Mouse (Mus musculus): ENCODE data around the gene Dzank1. TPM values are rescaled to one million over a fixed set of nuclear protein-coding genes. Genes with fewer than 3 reads are reported as not detected.

The Dzank1 gene
- polyA plus RNA-seq, 1 experiment from 2014 or later = 2.2 TPM

DNA sequence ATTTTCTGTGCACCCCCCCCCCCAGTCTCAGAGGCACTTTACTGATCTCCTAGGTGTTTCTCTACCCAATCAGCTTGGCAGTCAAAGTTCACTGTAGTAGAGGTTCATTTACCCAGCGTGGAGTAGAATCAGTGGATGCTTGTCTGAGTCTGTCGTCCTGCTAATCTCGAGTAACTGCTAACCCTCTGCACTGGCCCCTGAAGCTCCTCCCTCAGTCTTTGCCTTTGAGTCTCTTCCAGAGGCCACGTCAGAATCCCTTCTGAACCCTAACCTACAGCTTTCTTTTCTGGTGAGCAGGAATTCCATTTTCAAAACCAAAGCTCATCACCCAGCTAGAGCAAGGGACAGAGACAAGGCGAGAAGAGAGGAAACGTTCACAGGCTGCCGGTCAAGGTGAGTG lies 63.0 kb downstream of the Dzank1 start:
- Histone ChIP-seq H3K36me3 (ENCODE audit: control insufficient read depth, insufficient read depth, low read length) (no peaks in the 10 kb centered on the region), H3K4me3 (ENCODE audit: low read depth, low read length) (no peak overlapping the region), H3K4me1 (replicated peaks; ENCODE audit: control insufficient read depth, insufficient read depth, low read length) (no peaks in the 10 kb centered on the region), H3K27me3 (replicated peaks; ENCODE audit: control insufficient read depth, insufficient read depth, low read length) (no peaks in the 10 kb centered on the region), H3K27ac (ENCODE audit: low read depth) (no peak overlapping the region), H3K9ac (ENCODE audit: low read length) (no peak overlapping the region), H3K4me2 (ENCODE audit: low read length) (no peak overlapping the region), H3K9me3 (ENCODE audit: control insufficient read depth, low read length) (no peaks in the 10 kb centered on the region)
- 71% methylated on average over 7 of the region's 7 CpGs for WGBS
- DNase-seq (ENCODE audit: low spot score) (no peak), ATAC-seq (replicated peaks; ENCODE audit: low FRiP score, low TSS enrichment, low read depth) (no peak)

DNA sequence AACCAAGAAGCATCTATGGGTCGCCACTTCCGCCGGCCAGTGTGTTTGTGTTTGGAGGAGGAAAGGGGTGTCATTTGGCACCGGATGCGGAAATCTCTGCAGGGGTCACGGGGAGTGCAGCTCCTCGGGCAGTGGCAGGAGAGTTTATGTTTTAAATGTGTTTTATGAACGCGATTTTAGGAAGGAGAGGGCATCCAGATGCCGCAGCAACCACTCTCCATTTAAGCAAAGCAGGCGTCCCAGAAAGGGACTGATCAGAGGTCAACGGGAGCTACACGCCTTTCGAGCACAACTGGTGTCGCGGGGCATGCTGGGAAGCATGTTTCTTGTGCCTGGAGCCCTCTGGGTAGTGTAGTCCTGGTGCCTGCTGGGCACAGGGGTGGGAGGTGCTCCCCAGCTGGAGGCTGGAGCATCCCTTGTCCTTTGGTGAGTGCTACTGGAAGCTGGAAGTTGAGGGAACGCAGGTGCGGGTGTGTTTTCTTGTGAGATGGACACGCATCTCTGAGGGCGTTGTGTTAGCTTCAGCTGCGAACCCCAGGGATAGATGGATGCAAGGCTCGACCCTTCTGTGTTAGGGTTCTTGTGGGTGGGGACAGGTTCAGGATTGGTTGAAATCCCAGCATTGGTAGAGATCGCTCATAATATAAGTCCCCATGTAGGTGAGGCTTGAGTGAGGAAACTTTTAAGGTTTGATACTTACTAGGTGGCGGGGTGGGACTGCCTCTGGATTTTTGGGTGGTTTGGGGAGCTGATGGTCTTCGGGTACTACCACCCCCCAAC lies 68.0 kb downstream of the Dzank1 start:
- WGBS = 6% methylated on average over 25 of the region's 25 CpGs
- DNase-seq (ENCODE audit: low spot score) = peak; percentile 92
- peak; percentile 97 for ATAC-seq (replicated peaks; ENCODE audit: low FRiP score, low TSS enrichment, low read depth)
- Histone ChIP-seq H3K9me3 (ENCODE audit: control insufficient read depth, low read length) (no peaks in the 10 kb centered on the region), H3K4me2 (ENCODE audit: low read length) (peak overlapping the region; percentile 50), H3K4me3 (ENCODE audit: low read depth, low read length) (peak overlapping the region; percentile 48), H3K27me3 (replicated peaks; ENCODE audit: control insufficient read depth, insufficient read depth, low read length) (peaks cover 10% of the 10 kb centered on the region), H3K27ac (ENCODE audit: low read depth) (peak overlapping the region; percentile 58), H3K36me3 (ENCODE audit: control insufficient read depth, insufficient read depth, low read length) (no peaks in the 10 kb centered on the region), H3K4me1 (replicated peaks; ENCODE audit: control insufficient read depth, insufficient read depth, low read length) (no peaks in the 10 kb centered on the region), H3K9ac (ENCODE audit: low read length) (peak overlapping the region; percentile 43)

DNA sequence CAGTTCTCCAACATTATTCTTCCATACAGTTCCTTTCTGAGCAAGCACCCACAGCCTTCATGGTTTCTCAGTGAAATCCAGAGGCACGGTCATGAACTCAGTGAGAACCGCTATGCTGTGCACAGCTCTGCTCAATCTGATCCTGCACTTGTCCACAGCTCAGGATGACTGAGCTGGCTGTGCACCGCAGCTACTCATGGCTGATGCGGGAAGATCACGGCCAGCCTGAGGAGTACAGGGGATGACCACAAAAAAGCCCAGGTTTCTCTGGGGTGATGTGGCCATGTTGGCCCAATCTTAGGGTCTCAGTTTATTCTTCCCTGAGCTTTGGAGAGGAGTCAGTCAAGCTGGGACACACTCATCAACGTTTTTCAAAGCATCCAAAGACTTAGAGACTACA lies 68.9 kb downstream of the Dzank1 start:
- DNase-seq (ENCODE audit: low spot score) = no peak
- WGBS = 72% methylated on average over 6 of the region's 6 CpGs

DNA sequence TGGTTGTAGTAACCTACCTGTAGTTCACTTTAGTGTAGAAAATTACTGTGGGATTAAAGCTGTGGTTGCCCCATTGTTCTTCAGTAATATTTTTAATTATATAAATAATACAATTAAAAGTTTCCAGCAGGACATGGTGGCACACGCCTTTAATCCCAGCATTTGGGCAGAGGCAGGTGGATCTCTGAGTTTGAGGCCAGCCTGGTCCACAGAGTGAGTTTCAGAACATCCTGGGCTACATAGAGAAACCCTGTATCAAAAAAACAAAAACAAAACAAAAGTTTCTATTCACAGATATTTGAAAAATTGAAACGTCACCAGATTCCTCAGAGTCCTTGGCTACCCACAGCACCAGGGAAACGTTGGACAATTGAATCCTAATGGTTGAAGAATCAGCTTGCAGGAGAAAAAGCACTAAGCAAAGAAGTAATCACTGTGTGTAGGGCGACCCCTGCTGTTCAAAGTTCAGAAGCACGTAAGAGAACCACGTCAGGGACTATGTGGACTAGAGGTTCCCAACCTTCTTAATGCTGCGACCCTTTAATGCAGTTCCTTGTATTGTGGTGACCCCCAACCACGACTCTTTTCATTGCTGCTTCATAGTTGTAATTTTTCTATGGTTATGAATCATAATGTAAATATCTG lies 74.7 kb downstream of the Dzank1 start:
- no peaks in the 10 kb centered on the region for H3K36me3 ChIP-seq (ENCODE audit: control insufficient read depth, insufficient read depth, low read length)
- H3K27ac ChIP-seq (ENCODE audit: low read depth) = no peak overlapping the region
- H3K9me3 ChIP-seq (ENCODE audit: control insufficient read depth, low read length) = no peaks in the 10 kb centered on the region
- H3K4me2 ChIP-seq (ENCODE audit: low read length) = no peak overlapping the region
- WGBS = 15% methylated on average over 8 of the region's 8 CpGs
- H3K4me3 ChIP-seq (ENCODE audit: low read depth, low read length) = no peak overlapping the region
- H3K27me3 ChIP-seq (replicated peaks; ENCODE audit: control insufficient read depth, insufficient read depth, low read length) = peaks cover 10% of the 10 kb centered on the region
- H3K4me1 ChIP-seq (replicated peaks; ENCODE audit: control insufficient read depth, insufficient read depth, low read length) = no peaks in the 10 kb centered on the region
- ATAC-seq (replicated peaks; ENCODE audit: low FRiP score, low TSS enrichment, low read depth) (peak; percentile 70), DNase-seq (ENCODE audit: low spot score) (peak; percentile 87)
- no peak overlapping the region for H3K9ac ChIP-seq (ENCODE audit: low read length)

More for the DNA sequence above, 68.9 kb downstream of the Dzank1 start:
- Histone ChIP-seq H3K27me3 (replicated peaks; ENCODE audit: control insufficient read depth, insufficient read depth, low read length) (peaks cover 10% of the 10 kb centered on the region), H3K9me3 (ENCODE audit: control insufficient read depth, low read length) (no peaks in the 10 kb centered on the region), H3K36me3 (ENCODE audit: control insufficient read depth, insufficient read depth, low read length) (no peaks in the 10 kb centered on the region), H3K4me3 (ENCODE audit: low read depth, low read length) (peak overlapping the region; percentile 48; the same call in 1 of the 2 replicates), H3K27ac (ENCODE audit: low read depth) (no peak overlapping the region), H3K4me2 (ENCODE audit: low read length) (peak overlapping the region; percentile 50), H3K9ac (ENCODE audit: low read length) (no peak overlapping the region), H3K4me1 (replicated peaks; ENCODE audit: control insufficient read depth, insufficient read depth, low read length) (no peaks in the 10 kb centered on the region)
- ATAC-seq (replicated peaks; ENCODE audit: low FRiP score, low TSS enrichment, low read depth) = no peak

DNA sequence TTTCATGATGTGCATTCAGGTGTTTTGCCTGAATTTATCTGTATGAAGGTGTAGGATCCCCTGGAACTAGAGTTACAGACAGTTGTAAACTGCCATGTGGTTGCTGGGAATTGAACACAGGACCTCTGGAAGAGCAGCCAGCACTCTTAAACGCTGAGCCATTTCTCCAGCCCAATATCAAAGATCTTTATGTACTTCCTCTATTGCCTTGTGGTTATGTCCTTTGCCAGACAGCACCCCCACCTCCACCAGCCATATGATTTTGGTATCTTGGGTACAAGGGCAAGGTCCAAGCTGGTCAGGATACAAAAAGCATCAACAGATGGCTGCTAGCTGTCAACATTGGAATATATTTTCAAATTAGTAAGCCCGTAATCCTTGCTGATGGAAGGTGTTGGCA lies 76.8 kb downstream of the Dzank1 start:
- Histone ChIP-seq H3K36me3 (ENCODE audit: control insufficient read depth, insufficient read depth, low read length) (no peaks in the 10 kb centered on the region), H3K27ac (ENCODE audit: low read depth) (no peak overlapping the region), H3K4me2 (ENCODE audit: low read length) (no peak overlapping the region), H3K9ac (ENCODE audit: low read length) (no peak overlapping the region), H3K4me3 (ENCODE audit: low read depth, low read length) (no peak overlapping the region), H3K9me3 (ENCODE audit: control insufficient read depth, low read length) (no peaks in the 10 kb centered on the region), H3K27me3 (replicated peaks; ENCODE audit: control insufficient read depth, insufficient read depth, low read length) (no peaks in the 10 kb centered on the region; the same call in 1 of the 2 replicates), H3K4me1 (replicated peaks; ENCODE audit: control insufficient read depth, insufficient read depth, low read length) (no peaks in the 10 kb centered on the region)
- WGBS = 79% methylated on average over 2 of the region's 2 CpGs
- ATAC-seq (replicated peaks; ENCODE audit: low FRiP score, low TSS enrichment, low read depth) (no peak), DNase-seq (ENCODE audit: low spot score) (no peak)

DNA sequence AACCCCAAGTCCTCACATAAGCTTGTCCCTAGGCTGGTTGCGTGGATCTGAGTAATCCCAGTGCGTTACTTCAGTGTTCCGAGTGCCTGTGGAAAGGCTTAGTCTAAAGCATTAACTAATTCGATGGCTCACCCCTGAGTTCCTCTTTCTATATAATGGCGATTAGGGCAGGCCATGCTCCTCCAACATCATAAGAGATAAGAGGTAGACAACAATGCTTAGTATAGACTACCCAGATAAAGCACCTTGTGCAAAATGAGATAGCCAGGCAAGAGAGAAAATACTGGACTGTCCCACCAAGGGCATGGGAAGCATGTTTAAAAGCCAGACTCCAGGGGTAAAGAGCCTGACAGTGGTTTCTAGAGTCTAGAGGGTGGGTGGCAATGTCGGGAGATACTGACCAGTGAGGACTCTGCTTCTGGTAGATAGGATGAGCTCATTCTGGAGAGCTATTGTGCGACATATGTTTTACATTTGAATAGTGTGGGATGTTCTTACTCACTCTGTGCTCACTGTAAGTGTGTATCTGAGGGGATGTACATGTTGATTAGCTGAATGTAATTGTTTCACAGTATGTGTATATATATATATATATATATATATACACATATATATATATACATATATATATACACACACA lies 80.7 kb downstream of the Dzank1 start:
- no peak overlapping the region for H3K9ac ChIP-seq (ENCODE audit: low read length)
- no peak overlapping the region for H3K4me3 ChIP-seq (ENCODE audit: low read depth, low read length)
- no peaks in the 10 kb centered on the region for H3K27me3 ChIP-seq (replicated peaks; ENCODE audit: control insufficient read depth, insufficient read depth, low read length)
- WGBS = 84% methylated on average over 7 of the region's 7 CpGs
- no peaks in the 10 kb centered on the region for H3K36me3 ChIP-seq (ENCODE audit: control insufficient read depth, insufficient read depth, low read length)
- H3K4me2 ChIP-seq (ENCODE audit: low read length) = no peak overlapping the region
- no peaks in the 10 kb centered on the region for H3K4me1 ChIP-seq (replicated peaks; ENCODE audit: control insufficient read depth, insufficient read depth, low read length)
- no peak for ATAC-seq (replicated peaks; ENCODE audit: low FRiP score, low TSS enrichment, low read depth)
- no peak for DNase-seq (ENCODE audit: low spot score)
- no peak overlapping the region for H3K27ac ChIP-seq (ENCODE audit: low read depth)
- H3K9me3 ChIP-seq (ENCODE audit: control insufficient read depth, low read length) = no peaks in the 10 kb centered on the region

DNA sequence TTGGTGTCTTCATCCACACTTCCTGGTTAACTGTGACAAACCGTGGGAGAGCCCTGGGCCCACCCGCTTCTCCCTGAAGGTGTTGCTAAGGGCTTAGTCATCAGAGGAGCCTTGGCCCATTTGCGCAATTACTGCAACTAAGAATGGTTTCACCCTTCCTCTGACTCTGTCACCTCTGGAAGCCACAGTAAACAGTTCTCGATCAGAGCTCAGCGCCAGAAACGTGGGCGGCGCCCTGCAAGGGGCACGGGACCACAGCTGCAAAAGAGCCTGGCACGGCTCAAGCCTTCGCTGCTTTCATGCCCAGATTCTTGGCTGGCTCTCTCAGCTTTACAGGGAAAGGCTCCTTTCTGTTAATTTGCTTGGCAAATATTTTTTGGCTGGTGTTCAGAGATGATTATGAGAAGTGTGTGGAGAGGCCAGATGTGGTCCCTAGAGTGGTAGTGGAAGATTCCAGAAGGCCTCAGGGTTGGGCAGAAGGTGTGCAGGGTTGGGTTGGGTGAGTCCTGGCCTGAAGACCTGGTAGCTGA lies 85.8 kb downstream of the Dzank1 start:
- H3K27ac ChIP-seq (ENCODE audit: low read depth) = no peak overlapping the region
- H3K4me2 ChIP-seq (ENCODE audit: low read length) = no peak overlapping the region
- WGBS = 77% methylated on average over 11 of the region's 11 CpGs
- DNase-seq (ENCODE audit: low spot score) (no peak), ATAC-seq (replicated peaks; ENCODE audit: low FRiP score, low TSS enrichment, low read depth) (no peak)
- no peaks in the 10 kb centered on the region for H3K4me1 ChIP-seq (replicated peaks; ENCODE audit: control insufficient read depth, insufficient read depth, low read length)
- H3K4me3 ChIP-seq (ENCODE audit: low read depth, low read length) = no peak overlapping the region
- no peak overlapping the region for H3K9ac ChIP-seq (ENCODE audit: low read length)
- no peaks in the 10 kb centered on the region for H3K9me3 ChIP-seq (ENCODE audit: control insufficient read depth, low read length)
- H3K36me3 ChIP-seq (ENCODE audit: control insufficient read depth, insufficient read depth, low read length) = no peaks in the 10 kb centered on the region
- no peaks in the 10 kb centered on the region for H3K27me3 ChIP-seq (replicated peaks; ENCODE audit: control insufficient read depth, insufficient read depth, low read length)

DNA sequence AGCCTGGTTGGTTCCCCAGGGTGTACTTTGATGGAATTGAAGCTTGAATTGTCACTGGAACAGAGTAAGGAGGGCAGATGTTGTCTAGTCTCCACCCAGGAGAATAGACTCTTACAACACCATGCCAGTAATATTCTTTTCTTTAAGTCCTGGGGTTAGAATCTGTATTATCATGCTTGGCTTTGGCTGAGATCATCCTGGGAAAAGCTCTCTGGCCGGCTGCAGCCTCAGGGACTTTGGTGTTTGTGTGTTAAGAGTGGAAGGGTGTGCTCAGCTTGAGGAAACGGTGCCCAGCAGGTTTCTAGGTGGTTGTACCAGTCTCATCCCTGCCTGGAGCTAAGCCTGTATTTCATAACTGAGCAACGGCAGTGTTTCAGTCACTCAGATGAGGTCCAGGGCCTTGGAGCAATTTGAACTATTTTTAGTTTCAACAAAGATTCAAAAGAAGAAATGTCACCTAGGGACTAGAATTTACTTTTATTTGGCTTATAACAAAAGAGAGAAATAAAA lies 88.0 kb downstream of the Dzank1 start:
- ATAC-seq (replicated peaks; ENCODE audit: low FRiP score, low TSS enrichment, low read depth) (no peak), DNase-seq (ENCODE audit: low spot score) (no peak)
- Histone ChIP-seq H3K27ac (ENCODE audit: low read depth) (no peak overlapping the region), H3K4me2 (ENCODE audit: low read length) (no peak overlapping the region), H3K9ac (ENCODE audit: low read length) (no peak overlapping the region), H3K4me3 (ENCODE audit: low read depth, low read length) (no peak overlapping the region), H3K9me3 (ENCODE audit: control insufficient read depth, low read length) (no peaks in the 10 kb centered on the region), H3K27me3 (replicated peaks; ENCODE audit: control insufficient read depth, insufficient read depth, low read length) (no peaks in the 10 kb centered on the region), H3K4me1 (replicated peaks; ENCODE audit: control insufficient read depth, insufficient read depth, low read length) (no peaks in the 10 kb centered on the region), H3K36me3 (ENCODE audit: control insufficient read depth, insufficient read depth, low read length) (no peaks in the 10 kb centered on the region)
- 76% methylated on average over 3 of the region's 3 CpGs for WGBS

Measured in intestine, embryonic 14.5 days (tissue).